Mouse (Mus musculus): ENCODE data around the gene Gsn.

Gsn gene

GRCm38 (mm10) chr2:35328064-35328792 is 72.0 kb downstream of the Gsn start:
- DNase-seq = no peak

DNA sequence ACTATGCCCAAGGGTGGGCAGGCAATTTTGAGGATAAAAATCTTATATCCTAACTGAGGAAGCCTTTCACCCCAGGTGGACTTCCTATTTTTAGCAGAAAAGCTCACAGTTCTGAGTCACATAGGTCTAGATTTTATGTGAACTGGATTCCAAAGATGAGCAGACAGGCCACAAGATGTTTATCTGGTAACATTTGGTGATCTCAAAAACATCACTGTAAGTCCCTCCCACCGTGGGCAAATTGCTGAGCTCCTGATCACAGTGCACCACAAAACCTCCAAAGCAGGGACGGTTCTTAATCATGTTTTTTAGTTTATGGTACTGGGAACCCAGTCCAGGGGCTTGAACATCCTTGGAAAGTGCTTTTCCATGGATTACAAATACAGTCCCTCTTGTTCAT is 72.9 kb downstream of the Gsn start:
- no peak for DNase-seq

- DNase-seq = no peak
Observed at GRCm38 (mm10) chr2:35331205-35331604, 75.0 kb downstream of the Gsn start.

DNA sequence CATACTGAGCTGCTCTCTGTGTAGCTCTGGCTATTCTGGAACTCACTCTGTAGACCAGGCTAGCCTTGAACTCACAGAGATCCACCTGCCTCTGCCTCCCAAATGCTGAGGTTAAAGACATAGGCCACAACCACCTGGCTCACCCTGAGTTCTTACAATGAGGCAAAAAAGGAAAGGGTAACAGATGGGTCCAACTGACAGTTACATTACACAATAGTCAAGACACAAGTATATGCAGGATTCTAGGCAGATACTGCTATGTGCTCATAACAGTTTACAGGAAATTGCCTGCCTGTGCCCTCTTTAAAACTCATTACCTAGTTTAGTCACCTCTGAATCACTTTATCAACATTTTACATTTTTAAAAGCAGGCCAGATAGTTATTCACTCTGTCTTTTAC is 77.5 kb downstream of the Gsn start:
- no peak for DNase-seq

DNA sequence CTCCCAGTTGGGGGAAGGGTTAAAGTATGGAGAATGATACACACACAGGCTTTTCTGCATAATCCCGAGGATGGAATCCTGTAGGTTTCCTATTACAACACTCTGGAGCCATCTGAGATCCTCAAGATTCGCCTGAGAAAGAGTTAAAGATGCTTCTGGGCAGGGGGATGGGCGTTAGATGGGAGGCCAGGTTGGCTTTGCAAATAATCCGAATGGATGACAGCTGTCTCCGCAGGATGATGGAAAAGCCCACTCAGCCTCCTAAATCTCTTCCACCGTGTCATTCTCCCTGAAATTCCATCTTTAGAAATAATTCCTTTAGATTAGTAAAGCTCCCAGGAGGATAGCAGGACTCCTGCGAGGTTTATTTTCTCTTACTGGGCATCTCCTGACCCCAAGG is 79.4 kb downstream of the Gsn start:
- no peak for DNase-seq

- DNase-seq = peak; percentile 100
Observed at GRCm38 (mm10) chr2:35336388-35337280, 80.5 kb downstream of the Gsn start, which contains the start of gene Stom. Gene Stom, minus strand, starts transcription at chr2:35336976.

DNA sequence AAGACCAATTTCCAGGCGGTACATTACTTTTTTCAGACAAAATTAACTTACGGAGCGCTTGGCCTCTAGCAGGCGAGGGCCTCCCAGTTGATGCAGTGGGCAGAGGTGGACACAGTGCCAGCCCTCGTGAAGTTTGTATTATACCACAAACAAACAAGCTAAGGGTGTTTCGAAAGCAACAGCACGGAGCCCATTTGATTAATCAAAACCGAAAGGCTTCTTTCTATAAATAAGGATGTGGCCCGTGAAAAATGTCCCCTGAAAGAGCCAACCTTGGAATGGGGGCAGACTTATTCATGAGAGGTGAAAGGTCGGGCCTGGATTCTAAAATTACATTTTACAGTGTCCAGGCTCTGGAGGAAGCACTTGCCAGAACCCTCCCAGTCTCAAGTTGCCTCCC is 81.2 kb downstream of the Gsn start:
- no peak for DNase-seq

GRCm38 (mm10) chr2:35338036-35338435 is 81.9 kb downstream of the Gsn start:
- DNase-seq = no peak

DNA sequence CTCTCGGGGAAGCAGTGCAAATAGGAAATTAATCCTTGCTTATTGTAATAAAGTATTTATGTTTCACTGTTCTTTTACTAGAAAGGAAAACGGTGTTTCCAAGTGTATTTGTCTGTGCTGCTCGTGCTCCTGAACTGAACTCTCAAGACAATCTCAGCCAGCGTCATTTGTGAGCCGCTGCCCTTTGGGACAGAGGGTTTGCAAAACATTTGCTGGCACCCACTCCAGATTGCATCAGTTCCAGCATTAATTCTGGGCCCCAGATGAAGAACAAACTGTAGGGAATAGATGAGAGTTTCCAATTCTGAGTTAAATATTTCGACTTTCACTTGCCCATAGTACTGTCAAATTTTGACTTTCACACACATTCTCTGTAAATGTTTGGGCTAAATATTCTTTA is 82.5 kb downstream of the Gsn start:
- DNase-seq = no peak

GRCm38 (mm10) chr2:35342605-35343004 is 86.4 kb downstream of the Gsn start:
- no peak for DNase-seq

GRCm38 (mm10) chr2:35345984-35346383 is 89.8 kb downstream of the Gsn start:
- no peak for DNase-seq

GRCm38 (mm10) chr2:35349184-35349583 is 93.0 kb downstream of the Gsn start:
- no peak for DNase-seq

Measured in thymus, postnatal 25 days (tissue).